Mouse (Mus musculus): ENCODE measurements around the gene Nup62. TPM values are rescaled to one million over a fixed set of nuclear protein-coding genes. Genes with fewer than 3 reads are reported as not detected.

Gene Nup62
- polyA plus RNA-seq, 1 experiment from 2014 or later: 33.4 TPM

DNA sequence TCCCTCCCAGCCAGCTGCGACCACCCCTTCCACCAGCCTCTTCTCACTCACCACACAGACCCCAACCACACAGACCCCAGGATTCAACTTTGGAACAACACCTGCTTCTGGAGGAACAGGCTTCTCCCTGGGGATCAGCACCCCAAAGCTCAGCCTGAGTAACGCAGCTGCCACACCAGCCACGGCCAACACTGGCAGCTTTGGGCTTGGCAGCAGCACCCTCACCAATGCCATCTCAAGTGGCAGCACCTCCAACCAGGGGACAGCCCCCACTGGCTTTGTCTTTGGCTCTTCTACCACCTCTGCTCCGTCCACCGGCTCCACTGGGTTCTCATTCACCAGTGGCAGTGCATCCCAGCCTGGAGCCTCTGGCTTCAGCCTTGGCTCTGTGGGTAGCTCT lies 12.8 kb downstream of the Nup62 start:
- H3K27me3 ChIP-seq (ENCODE audit: control insufficient read depth, insufficient read depth, low read length): no peaks in the 10 kb centered on the region
- TF ChIP-seq EP300 (optimal IDR thresholded peaks at IDR 0.05): no peak
- TF ChIP-seq CTCF (IDR thresholded peaks at IDR 0.05; ENCODE audit: low read depth): no peak

GRCm38 (mm10) chr7:44832763-44833162 lies 16.9 kb downstream of the Nup62 start:
- 36% methylated on average over 4 of the region's 4 CpGs for WGBS

More for the DNA sequence above, 12.8 kb downstream of the Nup62 start:
- no peak for DNase-seq (ENCODE audit: low spot score)
- H3K9ac ChIP-seq (ENCODE audit: low read length): no peak overlapping the region
- no peak overlapping the region for H3K27ac ChIP-seq (replicated peaks)
- H3K4me3 ChIP-seq (ENCODE audit: low read depth, low read length): no peak overlapping the region
- H3K9me3 ChIP-seq (ENCODE audit: control insufficient read depth, low read length): no peaks in the 10 kb centered on the region
- ATAC-seq (ENCODE audit: low FRiP score, low TSS enrichment): no peak
- no peak overlapping the region for H3K4me2 ChIP-seq (replicated peaks; ENCODE audit: low read depth)
- 94% methylated on average over 5 of the region's 5 CpGs for WGBS
- no peaks in the 10 kb centered on the region for H3K4me1 ChIP-seq (replicated peaks; ENCODE audit: control insufficient read depth, insufficient read depth)
- peaks cover 24% of the 10 kb centered on the region for H3K36me3 ChIP-seq (ENCODE audit: control insufficient read depth, insufficient read depth, low read length)

GRCm38 (mm10) chr7:44835373-44836015 lies 19.6 kb downstream of the Nup62 start:
- Histone ChIP-seq H3K4me1 (replicated peaks; ENCODE audit: control insufficient read depth, insufficient read depth) (peaks cover 7% of the 10 kb centered on the region; the same call in 1 of the 2 replicates), H3K9ac (ENCODE audit: low read length) (no peak overlapping the region), H3K4me2 (replicated peaks; ENCODE audit: low read depth) (no peak overlapping the region), H3K27me3 (ENCODE audit: control insufficient read depth, insufficient read depth, low read length) (no peaks in the 10 kb centered on the region), H3K27ac (replicated peaks) (no peak overlapping the region), H3K9me3 (ENCODE audit: control insufficient read depth, low read length) (no peaks in the 10 kb centered on the region), H3K4me3 (ENCODE audit: low read depth, low read length) (no peak overlapping the region), H3K36me3 (ENCODE audit: control insufficient read depth, insufficient read depth, low read length) (peaks cover 5% of the 10 kb centered on the region; the same call in 1 of the 2 replicates)
- ATAC-seq (ENCODE audit: low FRiP score, low TSS enrichment): no peak
- 100% methylated on average over 1 of the region's 1 CpGs for WGBS
- no peak for DNase-seq (ENCODE audit: low spot score)
- TF ChIP-seq EP300 (optimal IDR thresholded peaks at IDR 0.05) (no peak), CTCF (IDR thresholded peaks at IDR 0.05; ENCODE audit: low read depth) (no peak)

More at GRCm38 (mm10) chr7:44832763-44833162, 16.9 kb downstream of the Nup62 start:
- Histone ChIP-seq H3K9me3 (ENCODE audit: control insufficient read depth, low read length) (no peaks in the 10 kb centered on the region), H3K27me3 (ENCODE audit: control insufficient read depth, insufficient read depth, low read length) (no peaks in the 10 kb centered on the region), H3K9ac (ENCODE audit: low read length) (no peak overlapping the region), H3K4me2 (replicated peaks; ENCODE audit: low read depth) (no peak overlapping the region), H3K36me3 (ENCODE audit: control insufficient read depth, insufficient read depth, low read length) (peaks cover 24% of the 10 kb centered on the region), H3K4me1 (replicated peaks; ENCODE audit: control insufficient read depth, insufficient read depth) (no peaks in the 10 kb centered on the region), H3K4me3 (ENCODE audit: low read depth, low read length) (no peak overlapping the region), H3K27ac (replicated peaks) (no peak overlapping the region)
- ATAC-seq (ENCODE audit: low FRiP score, low TSS enrichment) (no peak), DNase-seq (ENCODE audit: low spot score) (no peak)
- TF ChIP-seq CTCF (IDR thresholded peaks at IDR 0.05; ENCODE audit: low read depth): no peak
- no peak for TF ChIP-seq EP300 (optimal IDR thresholded peaks at IDR 0.05)

- TF ChIP-seq EP300 (optimal IDR thresholded peaks at IDR 0.05): no peak
- no peak for TF ChIP-seq CTCF (IDR thresholded peaks at IDR 0.05; ENCODE audit: low read depth)
Measured at GRCm38 (mm10) chr7:44836016-44836404, 20.1 kb downstream of the Nup62 start.

GRCm38 (mm10) chr7:44836423-44837053 lies 20.6 kb downstream of the Nup62 start:
- DNase-seq (ENCODE audit: low spot score) (no peak), ATAC-seq (ENCODE audit: low FRiP score, low TSS enrichment) (no peak)
- Histone ChIP-seq H3K27ac (replicated peaks) (no peak overlapping the region), H3K27me3 (ENCODE audit: control insufficient read depth, insufficient read depth, low read length) (no peaks in the 10 kb centered on the region), H3K9me3 (ENCODE audit: control insufficient read depth, low read length) (no peaks in the 10 kb centered on the region), H3K9ac (ENCODE audit: low read length) (no peak overlapping the region), H3K4me2 (replicated peaks; ENCODE audit: low read depth) (no peak overlapping the region), H3K36me3 (ENCODE audit: control insufficient read depth, insufficient read depth, low read length) (peaks cover under 1% of the 10 kb centered on the region; the same call in 1 of the 2 replicates), H3K4me1 (replicated peaks; ENCODE audit: control insufficient read depth, insufficient read depth) (peaks cover 7% of the 10 kb centered on the region; the same call in 1 of the 2 replicates), H3K4me3 (ENCODE audit: low read depth, low read length) (no peak overlapping the region)
- TF ChIP-seq CTCF (IDR thresholded peaks at IDR 0.05; ENCODE audit: low read depth) (no peak), EP300 (optimal IDR thresholded peaks at IDR 0.05) (no peak)
- WGBS: 81% methylated on average over 9 of the region's 9 CpGs

More at GRCm38 (mm10) chr7:44836016-44836404, 20.1 kb downstream of the Nup62 start:
- H3K4me2 ChIP-seq (replicated peaks; ENCODE audit: low read depth): no peak overlapping the region
- H3K27me3 ChIP-seq (ENCODE audit: control insufficient read depth, insufficient read depth, low read length): no peaks in the 10 kb centered on the region
- ATAC-seq (ENCODE audit: low FRiP score, low TSS enrichment) (no peak), DNase-seq (ENCODE audit: low spot score) (no peak)
- no peak overlapping the region for H3K27ac ChIP-seq (replicated peaks)
- H3K36me3 ChIP-seq (ENCODE audit: control insufficient read depth, insufficient read depth, low read length): no peaks in the 10 kb centered on the region; the same call in 1 of the 2 replicates
- H3K4me3 ChIP-seq (ENCODE audit: low read depth, low read length): no peak overlapping the region
- H3K9me3 ChIP-seq (ENCODE audit: control insufficient read depth, low read length): no peaks in the 10 kb centered on the region
- 40% methylated on average over 3 of the region's 3 CpGs for WGBS
- peaks cover 7% of the 10 kb centered on the region; the same call in 1 of the 2 replicates for H3K4me1 ChIP-seq (replicated peaks; ENCODE audit: control insufficient read depth, insufficient read depth)
- H3K9ac ChIP-seq (ENCODE audit: low read length): no peak overlapping the region

DNA sequence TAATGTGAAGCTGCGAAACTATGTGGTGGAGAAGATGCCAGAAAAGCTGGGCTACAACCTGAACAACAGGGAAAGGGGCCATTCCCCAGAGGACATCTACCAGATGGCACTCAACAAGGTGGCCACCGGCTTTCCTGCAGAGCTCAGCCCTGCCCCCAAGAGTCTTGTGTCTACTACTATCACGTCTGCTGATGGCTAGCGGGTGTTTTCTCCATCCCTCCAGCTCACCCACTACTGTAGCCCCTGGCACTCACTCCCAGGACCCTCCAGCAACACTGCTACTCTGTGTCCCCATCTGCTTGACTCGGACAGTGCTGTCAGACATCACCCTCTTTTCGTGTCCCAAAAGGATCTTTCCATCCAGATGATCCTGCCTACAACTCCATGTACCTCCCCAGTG lies 22.2 kb downstream of the Nup62 start:
- Histone ChIP-seq H3K4me1 (replicated peaks; ENCODE audit: control insufficient read depth, insufficient read depth) (peaks cover 7% of the 10 kb centered on the region; the same call in 1 of the 2 replicates), H3K4me3 (ENCODE audit: low read depth, low read length) (no peak overlapping the region), H3K36me3 (ENCODE audit: control insufficient read depth, insufficient read depth, low read length) (peaks cover 8% of the 10 kb centered on the region), H3K27ac (replicated peaks) (no peak overlapping the region), H3K9me3 (ENCODE audit: control insufficient read depth, low read length) (no peaks in the 10 kb centered on the region), H3K9ac (ENCODE audit: low read length) (no peak overlapping the region), H3K4me2 (replicated peaks; ENCODE audit: low read depth) (no peak overlapping the region), H3K27me3 (ENCODE audit: control insufficient read depth, insufficient read depth, low read length) (no peaks in the 10 kb centered on the region)
- TF ChIP-seq EP300 (optimal IDR thresholded peaks at IDR 0.05) (no peak), CTCF (IDR thresholded peaks at IDR 0.05; ENCODE audit: low read depth) (no peak)
- DNase-seq (ENCODE audit: low spot score): no peak
- WGBS: 92% methylated on average over 6 of the region's 6 CpGs
- ATAC-seq (ENCODE audit: low FRiP score, low TSS enrichment): no peak
